Mouse (Mus musculus) ES-Bruce4 (cell line): Measurements from ENCODE around the gene Fam120b. TPM values are rescaled to one million over a fixed set of nuclear protein-coding genes. Genes with fewer than 3 reads are reported as not detected.
A peak's percentile ranks its signal among the peaks of the same experiment; 100 is the strongest.

Experiments used
- H3K27ac ChIP-seq: 2 replicates; pipeline ENCODE4 v1.5.1; 2012; ENCODE audit warnings: low read length, inconsistent platforms; ENCODE audit not compliant: insufficient read depth
- H3K27me3 ChIP-seq: 2 replicates; pipeline ENCODE4 v1.6.1; 2012; ENCODE audit warnings: mild to moderate bottlenecking, low read length, inconsistent platforms; ENCODE audit not compliant: control insufficient read depth, poor library complexity, insufficient read depth, severe bottlenecking
- H3K36me3 ChIP-seq: 2 replicates; pipeline ENCODE4 v1.6.1; 2012; ENCODE audit warnings: inconsistent platforms, mild to moderate bottlenecking, low read length, moderate library complexity; ENCODE audit not compliant: control insufficient read depth, poor library complexity, insufficient read depth, severe bottlenecking
- H3K4me1 ChIP-seq: one replicate; pipeline ENCODE4 v1.8.1; 2011; ENCODE audit warnings: low read length; ENCODE audit not compliant: control insufficient read depth, insufficient read depth
- H3K4me3 ChIP-seq: 2 replicates; pipeline ENCODE4 v1.5.1; 2011; ENCODE audit warnings: low read depth, mild to moderate bottlenecking, low read length
- H3K9ac ChIP-seq: 2 replicates; pipeline ENCODE4 v1.6.1; 2012; ENCODE audit warnings: low read depth, mild to moderate bottlenecking, inconsistent platforms; ENCODE audit not compliant: poor library complexity, severe bottlenecking
- H3K9me3 ChIP-seq: replicated peaks from 2 replicates; pipeline ENCODE4 v1.6.1; 2012; ENCODE audit warnings: mild to moderate bottlenecking, low read length, inconsistent platforms; ENCODE audit not compliant: control insufficient read depth, poor library complexity, insufficient read depth, severe bottlenecking
- CTCF ChIP-seq: IDR thresholded peaks from one replicate; pipeline ENCODE4 v1.8.1; 2011; ENCODE audit warnings: low read depth, low read length
- EP300 ChIP-seq: IDR thresholded peaks from 2 replicates; pipeline ENCODE4 v1.6.1; 2011; ENCODE audit warnings: low read depth, low read length; ENCODE audit not compliant: insufficient read depth
- POLR2A ChIP-seq: IDR thresholded peaks from one replicate; pipeline ENCODE4 v1.8.1; 2011; ENCODE audit warnings: low read length; ENCODE audit not compliant: insufficient read depth
- polyA plus RNA-seq: library from polyadenylated mRNA; stranded (reverse); fragments of >200 nt; gene quantifications from 2 replicates; pipeline ENCODE4 v1.2.4, GENCODE M21; 2011; ENCODE audit warnings: low read depth; ENCODE audit not compliant: missing spikeins, insufficient read depth, insufficient read length

Gene Fam120b
- polyA plus RNA-seq, 1 experiment, result 9.7 TPM

- H3K27me3 ChIP-seq, result peaks cover 1% of the 10 kb centered on the region; the same call in 1 of the 2 replicates
- H3K4me1 ChIP-seq, result no peaks in the 10 kb centered on the region
- H3K9me3 ChIP-seq, result no peaks in the 10 kb centered on the region
- no peak overlapping the region for H3K27ac ChIP-seq
- H3K36me3 ChIP-seq, result no peaks in the 10 kb centered on the region
- H3K9ac ChIP-seq, result no peak overlapping the region
- no peak for TF ChIP-seq EP300
- no peak overlapping the region for H3K4me3 ChIP-seq
Measured at GRCm38 (mm10) chr17:15357071-15357470, 38.9 kb upstream of the Fam120b start.

DNA sequence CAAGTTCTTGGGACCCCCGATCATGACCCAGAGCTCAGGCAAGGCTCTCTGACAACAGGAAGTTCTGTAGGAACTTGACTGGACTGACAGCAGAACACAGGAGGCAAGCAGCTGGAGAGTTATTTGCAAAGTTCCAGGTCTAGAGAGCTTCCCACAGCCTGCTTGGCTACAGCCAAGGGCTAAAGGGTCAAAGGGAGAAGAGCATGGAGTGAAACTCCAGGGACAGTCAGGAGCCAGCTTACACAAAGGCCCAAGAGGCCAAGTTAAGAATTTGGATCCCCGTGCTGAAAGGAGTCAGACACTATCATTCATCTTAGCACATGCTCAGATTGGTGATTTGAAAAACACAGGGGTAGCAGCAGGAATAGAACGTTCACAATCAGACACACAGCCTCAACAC lies 32.3 kb upstream of the Fam120b start:
- Histone ChIP-seq H3K9me3 (peaks cover 3% of the 10 kb centered on the region; the same call in 1 of the 2 replicates), H3K9ac (no peak overlapping the region), H3K27ac (no peak overlapping the region), H3K4me1 (no peaks in the 10 kb centered on the region), H3K27me3 (peaks cover 1% of the 10 kb centered on the region; the same call in 1 of the 2 replicates), H3K4me3 (no peak overlapping the region), H3K36me3 (no peaks in the 10 kb centered on the region)
- TF ChIP-seq POLR2A, result no peak
- no peak for TF ChIP-seq EP300
- no peak for TF ChIP-seq CTCF

- Histone ChIP-seq H3K4me3 (no peak overlapping the region), H3K9me3 (peaks cover 3% of the 10 kb centered on the region; the same call in 1 of the 2 replicates), H3K27me3 (peaks cover 1% of the 10 kb centered on the region; the same call in 1 of the 2 replicates), H3K4me1 (no peaks in the 10 kb centered on the region), H3K9ac (no peak overlapping the region), H3K36me3 (no peaks in the 10 kb centered on the region), H3K27ac (no peak overlapping the region)
- TF ChIP-seq CTCF, result no peak
- TF ChIP-seq EP300, result no peak
- TF ChIP-seq POLR2A, result no peak
Measured at GRCm38 (mm10) chr17:15365650-15366049, 30.4 kb upstream of the Fam120b start.

GRCm38 (mm10) chr17:15370401-15370800 lies 25.6 kb upstream of the Fam120b start:
- Histone ChIP-seq H3K27me3 (peaks cover 16% of the 10 kb centered on the region), H3K4me3 (no peak overlapping the region), H3K4me1 (no peaks in the 10 kb centered on the region), H3K27ac (no peak overlapping the region), H3K9me3 (no peaks in the 10 kb centered on the region), H3K9ac (no peak overlapping the region), H3K36me3 (no peaks in the 10 kb centered on the region)
- TF ChIP-seq EP300, result no peak
- TF ChIP-seq CTCF, result no peak
- no peak for TF ChIP-seq POLR2A

DNA sequence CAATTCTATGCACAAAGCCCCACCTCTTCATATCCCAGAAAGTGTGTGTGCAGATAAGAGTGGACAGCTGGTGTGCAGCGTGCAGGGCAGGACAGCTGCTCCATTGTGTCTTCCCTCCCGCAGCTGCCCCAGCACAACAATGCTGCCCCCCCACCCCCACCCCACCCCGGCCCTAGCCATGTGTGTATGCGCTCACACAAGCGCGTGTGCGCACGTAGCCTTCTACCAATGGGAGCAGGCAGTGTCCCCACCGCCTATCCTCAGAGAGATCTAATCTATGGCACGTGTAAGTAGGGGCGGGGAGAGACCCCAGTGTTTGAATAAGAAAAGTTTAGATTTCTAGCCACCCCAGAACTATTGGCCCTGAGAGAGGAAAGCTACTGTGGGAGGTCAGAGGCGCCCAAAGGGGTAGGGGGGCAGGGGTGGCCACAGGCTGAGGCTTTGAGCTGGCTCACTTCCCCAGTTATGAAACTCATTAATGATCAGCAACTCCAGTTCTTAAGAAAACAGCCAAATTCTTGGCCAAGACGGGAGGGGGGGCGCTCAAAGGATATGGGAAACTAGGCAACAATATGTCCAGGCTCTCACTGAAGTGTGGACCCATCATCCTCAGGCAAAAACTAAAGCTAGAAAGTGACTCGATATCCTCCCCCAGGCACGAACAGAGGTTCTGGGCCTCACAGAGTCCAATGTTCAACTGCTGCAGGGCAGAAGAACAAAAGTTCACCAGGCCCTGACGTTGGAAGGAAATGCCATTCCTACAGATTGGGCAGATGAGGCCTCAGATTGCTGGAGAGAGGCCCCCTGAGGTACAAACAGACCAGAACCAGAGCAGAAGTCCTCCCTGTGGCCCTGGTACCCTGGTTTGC lies 23.8 kb upstream of the Fam120b start:
- H3K4me3 ChIP-seq, result no peak overlapping the region
- H3K27ac ChIP-seq, result no peak overlapping the region
- no peaks in the 10 kb centered on the region for H3K9me3 ChIP-seq
- no peaks in the 10 kb centered on the region for H3K36me3 ChIP-seq
- no peaks in the 10 kb centered on the region for H3K4me1 ChIP-seq
- no peak overlapping the region for H3K9ac ChIP-seq
- H3K27me3 ChIP-seq, result peaks cover 20% of the 10 kb centered on the region
- TF ChIP-seq POLR2A, result no peak
- TF ChIP-seq EP300, result peak; percentile 50; the same call in 1 of the 2 replicates
- no peak for TF ChIP-seq CTCF

- Histone ChIP-seq H3K9me3 (no peaks in the 10 kb centered on the region), H3K4me1 (no peaks in the 10 kb centered on the region), H3K4me3 (no peak overlapping the region), H3K27me3 (peaks cover 20% of the 10 kb centered on the region), H3K9ac (no peak overlapping the region), H3K36me3 (no peaks in the 10 kb centered on the region), H3K27ac (no peak overlapping the region)
- TF ChIP-seq POLR2A (no peak), CTCF (no peak), EP300 (no peak)
Measured at GRCm38 (mm10) chr17:15372931-15373652, 22.9 kb upstream of the Fam120b start.
